Comparison of ENCODE assay signal across 12 mouse cellular contexts in the genomic region with DNA sequence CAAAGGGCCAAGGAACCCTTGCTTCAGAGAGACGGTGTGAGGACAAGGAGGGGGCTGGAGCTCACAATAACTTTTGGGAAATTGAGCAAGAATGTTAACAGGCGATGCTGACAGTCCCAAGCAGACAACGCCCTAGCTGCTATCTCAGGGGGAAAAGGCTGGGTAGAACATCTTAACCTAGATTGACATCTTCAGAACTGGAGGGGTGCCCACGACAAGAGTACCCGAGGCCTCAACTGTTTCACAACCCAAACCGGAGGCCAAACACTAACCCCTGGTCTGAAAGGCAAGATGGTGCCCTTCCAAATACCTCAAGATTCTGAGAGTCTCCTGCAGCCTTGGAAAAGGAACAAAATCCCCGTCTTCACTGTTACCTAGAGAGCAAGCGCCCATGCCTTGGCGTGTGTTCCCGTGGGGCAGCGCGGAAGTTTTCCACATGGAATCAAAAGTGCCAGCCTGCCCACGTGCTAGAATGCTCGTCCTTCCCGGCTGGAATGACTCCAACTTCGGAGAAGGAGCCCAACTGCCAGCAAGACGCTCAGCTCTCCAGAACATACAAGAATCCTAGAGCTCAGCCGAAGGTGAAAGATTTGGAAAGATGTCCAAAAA. TPM values are rescaled to one million over a fixed set of nuclear protein-coding genes. Genes with fewer than 3 reads are reported as not detected.
DNase-seq lines count a peak whose midpoint lies in the region; ATAC-seq and TF ChIP-seq lines count a peak whose summit lies in the region.
"Had no signal": no experiment of that assay in that cellular context is flagged by ENCODE, and none has a peak within 500 bp of the region (broad histone marks: within the 10 kb centered on the region; RNA-seq: fewer than 3 reads in every experiment).

No protein-coding gene starts in this region.

- peaks cover 19% of the 10 kb centered on the region; the same call in 1 of the 2 replicates for H3K79me2 ChIP-seq in heart, adult 2 months (replicated peaks; ENCODE audit: control insufficient read depth, insufficient read depth, low read length)
- H3K79me2 ChIP-seq in MEL (ENCODE audit: control insufficient read depth, insufficient read depth, low read length, poor library complexity) = peaks cover 37% of the 10 kb centered on the region

- no peak for TF ChIP-seq RAD21 in MEL (IDR thresholded peaks at IDR 0.05; ENCODE audit: low read depth, low read length)

- no peak overlapping the region for H3K4me2 ChIP-seq in limb, embryonic 15.5 days
- peak overlapping the region; percentile 60 for H3K4me2 ChIP-seq in liver, embryonic 14.5 days (ENCODE audit: low read depth)
- H3K4me2 ChIP-seq in midbrain, embryonic 14.5 days (ENCODE audit: low read length) = no peak overlapping the region
- H3K4me2 ChIP-seq: heart, embryonic 15.5 days; limb, embryonic 12.5 days; midbrain, embryonic 15.5 days had no signal

- H3K9me3 ChIP-seq in limb, embryonic 15.5 days = no peaks in the 10 kb centered on the region
- H3K9me3 ChIP-seq in limb, embryonic 10.5 days (replicated peaks) = no peaks in the 10 kb centered on the region
- no peaks in the 10 kb centered on the region for H3K9me3 ChIP-seq in MEL (replicated peaks; ENCODE audit: insufficient read depth, low read length)
- no peaks in the 10 kb centered on the region for H3K9me3 ChIP-seq in liver, embryonic 14.5 days (ENCODE audit: control insufficient read depth, low read length)
- no peaks in the 10 kb centered on the region for H3K9me3 ChIP-seq in midbrain, embryonic 14.5 days (ENCODE audit: control insufficient read depth, low read length)
- H3K9me3 ChIP-seq: heart, embryonic 15.5 days; limb, embryonic 12.5 days; midbrain, embryonic 15.5 days had no signal

- TF ChIP-seq EP300 in heart, adult 2 months (IDR thresholded peaks at IDR 0.05; ENCODE audit: insufficient read depth, low read depth, low read length) = no peak
- peak in 1 of 2 experiments; percentile 30; a peak in 3 of 4 replicates for TF ChIP-seq EP300 in MEL (IDR thresholded peaks at IDR 0.05; ENCODE audit: low read depth in 1 of 2, low read length in 2 of 2)
- no peak for TF ChIP-seq EP300 in liver, embryonic 14.5 days (IDR thresholded peaks at IDR 0.05; ENCODE audit: low read depth)

- 55% methylated on average over 18 of the region's 18 CpGs for WGBS in heart, adult 2 months
- 77% methylated on average over 18 of the region's 18 CpGs for WGBS in limb, embryonic 15.5 days
- WGBS in limb, embryonic 10.5 days = 94% methylated on average over 18 of the region's 18 CpGs
- WGBS in liver, embryonic 14.5 days (ENCODE audit: insufficient replicate concordance) = 61% methylated on average over 18 of the region's 18 CpGs
- 92% methylated on average over 18 of the region's 18 CpGs for WGBS in midbrain, embryonic 14.5 days

- ATAC-seq in limb, embryonic 15.5 days (ENCODE audit: insufficient number of reproducible peaks, low FRiP score, low TSS enrichment, low read depth) = no peak
- no peak for ATAC-seq in liver, embryonic 14.5 days (ENCODE audit: insufficient read depth)
- ATAC-seq in midbrain, embryonic 14.5 days (ENCODE audit: low FRiP score, low TSS enrichment) = no peak
- ATAC-seq: midbrain, embryonic 15.5 days had no signal

- TF ChIP-seq POLR2A in heart, adult 2 months (IDR thresholded peaks at IDR 0.05; ENCODE audit: insufficient read depth, low read depth, low read length) = no peak
- TF ChIP-seq POLR2A in MEL (IDR thresholded peaks at IDR 0.05; ENCODE audit: control insufficient read depth in 1 of 2, insufficient read depth in 1 of 2, low read depth in 1 of 2, low read length in 2 of 2, poor library complexity in 1 of 2) = no peak

- H3K9ac ChIP-seq in heart, adult 2 months (ENCODE audit: low read depth, low read length) = no peak overlapping the region
- no peak overlapping the region for H3K9ac ChIP-seq in limb, embryonic 15.5 days
- peak overlapping the region; percentile 26 for H3K9ac ChIP-seq in MEL (ENCODE audit: control insufficient read depth, low read depth, low read length, poor library complexity, severe bottlenecking)
- H3K9ac ChIP-seq in liver, embryonic 14.5 days (replicated peaks) = peak overlapping the region; percentile 68
- H3K9ac ChIP-seq in midbrain, embryonic 14.5 days (replicated peaks; ENCODE audit: low read length) = no peak overlapping the region
- H3K9ac ChIP-seq: heart, embryonic 15.5 days; limb, embryonic 12.5 days; midbrain, embryonic 15.5 days had no signal

- peaks cover 45% of the 10 kb centered on the region for H3K4me1 ChIP-seq in heart, adult 2 months (ENCODE audit: control insufficient read depth, insufficient read depth, low read length)
- H3K4me1 ChIP-seq in limb, embryonic 15.5 days = peaks cover 70% of the 10 kb centered on the region
- H3K4me1 ChIP-seq in limb, embryonic 10.5 days = peaks cover 43% of the 10 kb centered on the region
- peaks cover 36 to 51% of the 10 kb centered on the region in 2 experiments for H3K4me1 ChIP-seq in MEL (ENCODE audit: control insufficient read depth in 1 of 2, insufficient read depth in 2 of 2, low read length in 2 of 2)
- H3K4me1 ChIP-seq in liver, embryonic 14.5 days (replicated peaks; ENCODE audit: control insufficient read depth in 2 of 2, insufficient read depth in 2 of 2, low read length in 1 of 2) = peaks cover 54 to 67% of the 10 kb centered on the region in 2 experiments
- peaks cover 4% of the 10 kb centered on the region; the same call in 1 of the 2 replicates for H3K4me1 ChIP-seq in midbrain, embryonic 14.5 days (ENCODE audit: control insufficient read depth, insufficient read depth, low read length)

- no peak for TF ChIP-seq CTCF in heart, adult 2 months (IDR thresholded peaks at IDR 0.05)
- no peak for TF ChIP-seq CTCF in MEL (IDR thresholded peaks at IDR 0.05 in 2 of 3, conservative IDR thresholded peaks at IDR 0.05 in 1 of 3; ENCODE audit: control insufficient read depth in 1 of 3, insufficient read depth in 1 of 3, low read depth in 2 of 3, low read length in 3 of 3, poor library complexity in 1 of 3, severe bottlenecking in 1 of 3)
- TF ChIP-seq CTCF in liver, embryonic 14.5 days (IDR thresholded peaks at IDR 0.05; ENCODE audit: low read depth) = no peak

- no peaks in the 10 kb centered on the region for H3K27me3 ChIP-seq in heart, adult 2 months (ENCODE audit: control insufficient read depth, insufficient read depth, low read length)
- H3K27me3 ChIP-seq in limb, embryonic 15.5 days = no peaks in the 10 kb centered on the region
- H3K27me3 ChIP-seq in limb, embryonic 10.5 days (ENCODE audit: low read depth, poor library complexity, severe bottlenecking) = no peaks in the 10 kb centered on the region
- no peaks in the 10 kb centered on the region for H3K27me3 ChIP-seq in MEL (ENCODE audit: control insufficient read depth in 1 of 2, insufficient read depth in 2 of 2, low read length in 2 of 2)
- H3K27me3 ChIP-seq in liver, embryonic 14.5 days (ENCODE audit: control insufficient read depth, insufficient read depth, low read length) = no peaks in the 10 kb centered on the region
- no peaks in the 10 kb centered on the region for H3K27me3 ChIP-seq in midbrain, embryonic 14.5 days (ENCODE audit: control insufficient read depth, insufficient read depth, low read length)
- H3K27me3 ChIP-seq: heart, embryonic 15.5 days; limb, embryonic 12.5 days; midbrain, embryonic 15.5 days had no signal

- intact Hi-C loops in heart, adult 2 months (cut with DNase I) = no loop called here
- intact Hi-C loops in heart, postnatal 36 days (cut with DNase I) = no loop called here

- no peak overlapping the region for H3K4me3 ChIP-seq in heart, adult 2 months
- no peak overlapping the region for H3K4me3 ChIP-seq in limb, embryonic 15.5 days
- no peak overlapping the region for H3K4me3 ChIP-seq in limb, embryonic 10.5 days
- H3K4me3 ChIP-seq in MEL (ENCODE audit: control insufficient read depth in 1 of 2, insufficient read depth in 1 of 2, low read depth in 2 of 2, low read length in 2 of 2) = 0 out of 4 replicates have a peak overlapping the region, but pooled peaks of 1 of the 2 experiments have one; percentile 21
- no peak overlapping the region for H3K4me3 ChIP-seq in liver, embryonic 14.5 days (ENCODE audit: insufficient read depth in 1 of 2, low read depth in 2 of 2, low read length in 2 of 2)
- no peak overlapping the region for H3K4me3 ChIP-seq in midbrain, embryonic 14.5 days (replicated peaks; ENCODE audit: low read depth, low read length)
- H3K4me3 ChIP-seq: heart, embryonic 15.5 days; limb, embryonic 12.5 days; midbrain, embryonic 15.5 days had no signal

- peak in 1 of 2 experiments; percentile 32 for DNase-seq in heart, adult 2 months
- DNase-seq in heart, postnatal 36 days = no peak
- DNase-seq in limb, embryonic 10.5 days (ENCODE audit: low spot score) = no peak
- peak; percentile 35 for DNase-seq in MEL (ENCODE audit: low read depth, low spot score)
- DNase-seq in liver, embryonic 14.5 days (ENCODE audit: low read depth in 3 of 3, low spot score in 3 of 3) = no peak
- no peak for DNase-seq in midbrain, embryonic 14.5 days
- DNase-seq in thymus, postnatal 0 days (ENCODE audit: low spot score) = no peak
- DNase-seq: layer of hippocampus, adult 9-11 months had no signal

- peaks cover 8% of the 10 kb centered on the region for H3K36me3 ChIP-seq in heart, adult 2 months (ENCODE audit: control insufficient read depth, insufficient read depth, low read length)
- 0 out of 2 replicates have a peak, but pooled peaks cover 2% of the 10 kb centered on the region for H3K36me3 ChIP-seq in limb, embryonic 15.5 days
- H3K36me3 ChIP-seq in limb, embryonic 10.5 days = 0 out of 2 replicates have a peak, but pooled peaks cover 4% of the 10 kb centered on the region
- H3K36me3 ChIP-seq in MEL (ENCODE audit: control insufficient read depth in 1 of 2, insufficient read depth in 2 of 2, low read length in 2 of 2) = peaks cover 0 to 49% of the 10 kb centered on the region in 2 experiments; a peak in 3 of 4 replicates
- H3K36me3 ChIP-seq in liver, embryonic 14.5 days (replicated peaks; ENCODE audit: control insufficient read depth, insufficient read depth, low read depth) = no peaks in the 10 kb centered on the region
- no peaks in the 10 kb centered on the region for H3K36me3 ChIP-seq in midbrain, embryonic 14.5 days (ENCODE audit: control insufficient read depth, insufficient read depth, low read length)
- H3K36me3 ChIP-seq: heart, embryonic 15.5 days; midbrain, embryonic 15.5 days had no signal

- H3K27ac ChIP-seq in heart, adult 2 months = peak overlapping the region; percentile 1; the same call in 1 of the 2 replicates
- H3K27ac ChIP-seq in limb, embryonic 15.5 days = peak overlapping the region; percentile 22; the same call in 1 of the 2 replicates
- H3K27ac ChIP-seq in limb, embryonic 10.5 days = no peak overlapping the region
- H3K27ac ChIP-seq in MEL (ENCODE audit: control insufficient read depth, low read depth, low read length) = peak overlapping the region; percentile 53
- peak overlapping the region; percentile 100 for H3K27ac ChIP-seq in liver, embryonic 14.5 days
- no peak overlapping the region for H3K27ac ChIP-seq in midbrain, embryonic 14.5 days (replicated peaks; ENCODE audit: low read depth, low read length)
- H3K27ac ChIP-seq: midbrain, embryonic 15.5 days had no signal

RNA-seq across cellular contexts. Expression of a gene that starts 11.4 kb away (rescaled TPM):
- total RNA-seq in heart, adult 2 months (2021) = 10 to 100 TPM; 12.3 to 14.7 TPM
- polyA plus RNA-seq in heart, adult 2 months (2012; rRNA removed) = 8.1 and 8.4 TPM in 2 replicates
- 10 to 100 TPM; 15.6 to 15.9 TPM for total RNA-seq in heart, postnatal 36 days (2021)
- polyA plus RNA-seq in limb, embryonic 15.5 days (2015; fragmentation: Nextera tagmentation; extraction: Ambion mirVana) = 13.2 and 13.8 TPM in 2 replicates
- polyA plus RNA-seq in limb, embryonic 10.5 days (2016; fragmentation: Nextera tagmentation; extraction: Ambion mirVana) = 9.2 and 10.7 TPM in 2 replicates
- total RNA-seq in MEL (2012; rRNA removed) = 7.7 TPM in 2 replicates
- polyA plus RNA-seq in MEL (2012; ENCODE audit: insufficient read depth in 1 of 2, insufficient read length in 2 of 2, low read depth in 1 of 2, low replicate concordance in 2 of 2, missing spikeins in 1 of 2) = 10 to 100 TPM in 1 of 2 experiments, not detected in 1; 25.3 TPM
- polyA plus RNA-seq in liver, embryonic 14.5 days (2012; rRNA removed) = 3.9 and 4.3 TPM in 2 replicates
- 4.5 and 5.1 TPM in 2 replicates for polyA plus RNA-seq in liver, embryonic 14.5 days (2014; fragmentation: Nextera tagmentation; extraction: Ambion mirVana)
- 2.7 and 4.3 TPM in 2 replicates for polyA plus RNA-seq in midbrain, embryonic 14.5 days (2014; fragmentation: Nextera tagmentation; extraction: Ambion mirVana)
- 5.1 and 6.3 TPM in 2 replicates for polyA plus RNA-seq in thymus, postnatal 0 days (2015; fragmentation: Nextera tagmentation; extraction: Ambion mirVana)

RNA-seq across cellular contexts. Expression of a gene that starts 59.0 kb away (rescaled TPM):
- under 1 TPM; 0.10 to 0.20 TPM for total RNA-seq in heart, adult 2 months (2021)
- polyA plus RNA-seq in heart, adult 2 months (2012; rRNA removed) = 0.04 and 0.06 TPM in 2 replicates
- under 1 TPM; 0.11 to 0.22 TPM for total RNA-seq in heart, postnatal 36 days (2021)
- 0.78 and 0.93 TPM in 2 replicates for polyA plus RNA-seq in limb, embryonic 15.5 days (2015; fragmentation: Nextera tagmentation; extraction: Ambion mirVana)
- 1.2 TPM in 2 replicates for polyA plus RNA-seq in limb, embryonic 10.5 days (2016; fragmentation: Nextera tagmentation; extraction: Ambion mirVana)
- 0.10 and 0.31 TPM in 2 replicates for total RNA-seq in MEL (2012; rRNA removed)
- under 1 TPM in 1 of 2 experiments, not detected in 1; 0.46 TPM for polyA plus RNA-seq in MEL (2012; ENCODE audit: insufficient read depth in 1 of 2, insufficient read length in 2 of 2, low read depth in 1 of 2, low replicate concordance in 2 of 2, missing spikeins in 1 of 2)
- polyA plus RNA-seq in liver, embryonic 14.5 days (2012; rRNA removed) = 0.09 and 0.10 TPM in 2 replicates
- polyA plus RNA-seq in liver, embryonic 14.5 days (2014; fragmentation: Nextera tagmentation; extraction: Ambion mirVana) = 0.05 and 0.11 TPM in 2 replicates
- polyA plus RNA-seq in midbrain, embryonic 14.5 days (2014; fragmentation: Nextera tagmentation; extraction: Ambion mirVana) = 5.4 and 6.2 TPM in 2 replicates
- 0.18 and 0.22 TPM in 2 replicates for polyA plus RNA-seq in thymus, postnatal 0 days (2015; fragmentation: Nextera tagmentation; extraction: Ambion mirVana)

Comparison
In these comparisons a context has a peak if more than half of its experiments do, and no peak if none do; other contexts are left out.
1. H3K27ac ChIP-seq: peak in heart, adult 2 months (single experiment), limb, embryonic 15.5 days (single experiment), MEL (single experiment) and liver, embryonic 14.5 days (single experiment); none in limb, embryonic 10.5 days (single experiment) and midbrain, embryonic 14.5 days (single experiment).
2. H3K9ac ChIP-seq: peak in MEL (single experiment) and liver, embryonic 14.5 days (single experiment); none in heart, adult 2 months (single experiment), limb, embryonic 15.5 days (single experiment) and midbrain, embryonic 14.5 days (single experiment).